Mouse (Mus musculus) CH12.LX (cell line): Measurements from ENCODE around the gene 5830473C10Rik. TPM values are rescaled to one million over a fixed set of nuclear protein-coding genes. Genes with fewer than 3 reads are reported as not detected.
"Not testable (repeated sequence)": the region's sequence is repeated elsewhere in the genome, so short reads cannot be mapped to it uniquely, and the experiment has no call there.

Experiments used
- DNase-seq: peaks from one replicate; pipeline ENCODE4 v3.0.0-alpha.2; 2013; ENCODE audit errors: extremely low read depth
- H3K27ac ChIP-seq: 2 replicates; pipeline ENCODE4 v1.5.1; 2012; ENCODE audit warnings: low read depth, mild to moderate bottlenecking, control low read depth, moderate library complexity; ENCODE audit not compliant: insufficient read depth
- H3K27me3 ChIP-seq: replicated peaks from 2 replicates; pipeline ENCODE3; 2012; ENCODE audit warnings: inconsistent platforms
- H3K36me3 ChIP-seq, 2 experiments: replicated peaks in 1 of 2; 2 replicates each; pipeline versions ENCODE3 to v1.6.1; 2012; ENCODE audit warnings: inconsistent platforms in 1 of 2, low read length in 1 of 2, mild to moderate bottlenecking in 1 of 2, mixed read lengths in 1 of 2, moderate library complexity in 1 of 2; ENCODE audit not compliant: control insufficient read depth in 1 of 2, insufficient read depth in 1 of 2
- H3K4me1 ChIP-seq, 2 experiments: 2 replicates each; pipeline ENCODE4 v1.6.1; 2012; ENCODE audit warnings: inconsistent platforms in 1 of 2, moderate library complexity in 1 of 2; ENCODE audit not compliant: insufficient read depth in 2 of 2, control insufficient read depth in 1 of 2
- H3K4me2 ChIP-seq: 2 replicates; pipeline ENCODE4 v1.6.1; 2012; ENCODE audit warnings: low read depth, mild to moderate bottlenecking, control low read depth; ENCODE audit not compliant: poor library complexity, insufficient read depth, severe bottlenecking
- H3K4me3 ChIP-seq, 3 experiments: fragments of 150-350 bp in 1 of 3; sonication (generic) in 1 of 3; replicated peaks in 1 of 3; 2 replicates each; pipeline versions ENCODE3 to v1.5.1; 2011 to 2012; ENCODE audit warnings: low read depth in 2 of 3, low read length in 2 of 3, mild to moderate bottlenecking in 2 of 3, moderate library complexity in 2 of 3, control low read depth in 1 of 3, improper control_type of control experiment in 1 of 3, inconsistent platforms in 1 of 3, mixed read lengths in 1 of 3; ENCODE audit not compliant: poor library complexity in 1 of 3
- H3K79me2 ChIP-seq: replicated peaks from 2 replicates; pipeline ENCODE4 v1.6.1; 2012; ENCODE audit warnings: mild to moderate bottlenecking, moderate library complexity; ENCODE audit not compliant: control insufficient read depth, poor library complexity, insufficient read depth, severe bottlenecking; ENCODE audit errors: extremely low read depth
- H3K9ac ChIP-seq: 2 replicates; pipeline ENCODE4 v1.6.1; 2012; ENCODE audit warnings: low read depth, mild to moderate bottlenecking, control low read depth, moderate library complexity; ENCODE audit not compliant: insufficient read depth
- H3K9me3 ChIP-seq: replicated peaks from 2 replicates; pipeline ENCODE3; 2012; ENCODE audit warnings: low read length, inconsistent platforms, mixed read lengths
- CHD1 ChIP-seq: IDR thresholded peaks from 2 replicates; pipeline ENCODE4 v1.6.1; 2012; ENCODE audit warnings: low read depth, low read length, improper control_type of control experiment, inconsistent platforms
- ELF1 ChIP-seq: IDR thresholded peaks from 2 replicates; pipeline ENCODE4 v1.6.1; 2014; ENCODE audit warnings: low read depth, mild to moderate bottlenecking, inconsistent platforms, low read length, improper control_type of control experiment
- JUN ChIP-seq: IDR thresholded peaks from 2 replicates; pipeline ENCODE4 v1.6.1; 2011; ENCODE audit warnings: low read depth, mild to moderate bottlenecking, low read length, improper control_type of control experiment, moderate library complexity; ENCODE audit not compliant: insufficient read depth
- KAT2A ChIP-seq: IDR thresholded peaks from 2 replicates; pipeline ENCODE4 v1.6.1; 2012; ENCODE audit warnings: low read length, improper control_type of control experiment, inconsistent platforms; ENCODE audit not compliant: insufficient replicate concordance
- MAFK ChIP-seq: IDR thresholded peaks from 2 replicates; pipeline ENCODE4 v1.6.1; 2011; ENCODE audit warnings: low read length, improper control_type of control experiment; ENCODE audit not compliant: insufficient replicate concordance
- MAX ChIP-seq: IDR thresholded peaks from 2 replicates; pipeline ENCODE4 v1.6.1; 2011; ENCODE audit warnings: low read length, improper control_type of control experiment
- MXI1 ChIP-seq: IDR thresholded peaks from 2 replicates; pipeline ENCODE4 v1.6.1; 2011; ENCODE audit warnings: mild to moderate bottlenecking, low read depth, low read length, improper control_type of control experiment
- MYC ChIP-seq: IDR thresholded peaks from 2 replicates; pipeline ENCODE4 v1.6.1; 2011; ENCODE audit warnings: low read depth, mild to moderate bottlenecking, improper control_type of control experiment, low read length
- NRF1 ChIP-seq: IDR thresholded peaks from 2 replicates; pipeline ENCODE4 v1.6.1; 2014; ENCODE audit warnings: low read depth, mild to moderate bottlenecking, inconsistent platforms, low read length, improper control_type of control experiment, moderate library complexity
- POLR2AphosphoS2 ChIP-seq: IDR thresholded peaks from 2 replicates; pipeline ENCODE4 v1.6.1; 2011; ENCODE audit warnings: low read depth, low read length, improper control_type of control experiment
- SIN3A ChIP-seq: IDR thresholded peaks from 2 replicates; pipeline ENCODE4 v1.6.1; 2012; ENCODE audit warnings: low read length, improper control_type of control experiment, inconsistent platforms
- dilution Hi-C: fragments of 300-500 bp; cut with MboI; formaldehyde crosslinking; loops from 2 replicates; pipeline ENCODE4 v1.14.3; 2020; ENCODE audit warnings: low sequenced_read_pairs; ENCODE audit not compliant: extremely low pct_unique_long_range_greater_than_20kb, extremely low pct_ligation_motif_present
- in situ Hi-C: fragments of 300-500 bp; cut with MboI; formaldehyde crosslinking; loops from 3 replicates; pipeline ENCODE4 v1.14.3; 2019; ENCODE audit warnings: low sequenced_read_pairs, low pct_ligation_motif_present, low pct_unique_long_range_greater_than_20kb, mixed read lengths
- polyA plus RNA-seq: library from polyadenylated mRNA; unstranded; fragments of >175 nt; gene quantifications from 2 replicates; pipeline ENCODE4 v1.2.1, GENCODE M21; 2012; ENCODE audit warnings: low read depth; ENCODE audit not compliant: insufficient read length
- total RNA-seq, 2 experiments: library from RNA; depleted of rRNA; stranded (reverse); fragments of 300-350 nt in 1 of 2; fragments of >200 nt in 1 of 2; gene quantifications; 2 replicates each; pipeline ENCODE4 v1.2.3; 2012 to 2014

5830473C10Rik gene
- total and polyA plus RNA-seq, 3 experiments, result 0.83 to 3.8 (median 2.0) TPM

DNA sequence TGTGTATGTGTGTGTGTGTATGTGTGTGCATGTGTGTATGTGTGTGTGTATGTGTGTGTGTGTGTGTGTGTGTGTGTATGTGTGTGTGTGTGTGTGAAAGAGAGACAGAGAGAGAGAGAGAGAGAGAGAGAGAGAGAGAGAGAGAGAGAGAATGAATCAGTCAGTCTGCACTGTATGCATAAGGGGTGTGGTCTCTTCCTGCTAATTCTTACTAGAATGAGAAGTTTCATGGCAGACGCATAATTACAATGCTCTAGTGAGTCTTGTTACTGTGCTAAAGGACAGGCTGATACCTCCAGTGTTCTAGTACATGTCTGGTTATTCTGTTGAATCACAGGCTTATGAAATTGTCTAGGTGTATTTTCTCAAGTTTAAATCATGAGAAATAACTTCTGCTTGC, 51.8 kb downstream of the 5830473C10Rik start:
- peak; percentile 29 for DNase-seq
- H3K36me3 ChIP-seq, result peaks cover 19 to 52% of the 10 kb centered on the region in 2 experiments
- in situ Hi-C loops, result loop anchor here (25.0 kb wide), 1 partner anchor 400 kb away; the partner anchor contains the start of gene Cox18
- dilution Hi-C loops, H3K9me3 ChIP-seq, H3K9ac ChIP-seq, H3K79me2 ChIP-seq, H3K27me3 ChIP-seq: not testable (repeated sequence)
- peaks cover 19 to 36% of the 10 kb centered on the region in 2 experiments for H3K4me1 ChIP-seq
- peak overlapping the region in 1 of 3 experiments; percentile 46 for H3K4me3 ChIP-seq
- peak overlapping the region; percentile 91 for H3K4me2 ChIP-seq
- 0 out of 2 replicates have a peak, but pooled peaks have one; percentile 9 for TF ChIP-seq SIN3A
- H3K27ac ChIP-seq, result peak overlapping the region; percentile 98

DNA sequence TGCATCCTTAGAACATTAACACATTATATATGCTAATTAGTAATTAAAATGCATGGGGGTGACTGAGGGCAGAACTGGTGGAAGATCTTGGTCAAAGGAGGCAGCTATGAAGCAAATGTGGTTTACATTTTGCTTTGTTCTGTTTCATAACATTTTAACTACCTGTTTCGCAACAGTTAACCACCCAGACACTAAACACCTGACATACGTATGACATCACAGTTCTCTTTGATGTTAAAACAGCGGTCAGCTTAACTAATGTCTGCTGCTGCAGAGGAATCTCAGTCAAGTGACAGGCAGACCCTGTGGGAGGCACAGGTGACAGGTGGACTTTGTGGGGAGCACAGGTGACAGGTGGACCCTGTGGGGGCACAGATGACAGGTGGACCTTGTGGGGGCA, 57.0 kb downstream of the 5830473C10Rik start:
- Histone ChIP-seq H3K79me2 (no peaks in the 10 kb centered on the region), H3K4me2 (no peak overlapping the region), H3K9me3 (peaks cover 8% of the 10 kb centered on the region), H3K27me3 (no peaks in the 10 kb centered on the region), H3K36me3 (peaks cover 17 to 56% of the 10 kb centered on the region in 2 experiments), H3K27ac (no peak overlapping the region), H3K4me3 (no peak overlapping the region), H3K9ac (no peak overlapping the region), H3K4me1 (peaks cover 11 to 31% of the 10 kb centered on the region in 2 experiments)
- dilution Hi-C loops (no loop called here), in situ Hi-C loops (loop anchor here (25.0 kb wide), 1 partner anchor 406 kb away; the partner anchor contains the start of gene Cox18)
- DNase-seq, result no peak
- TF ChIP-seq MYC (no peak), POLR2AphosphoS2 (no peak), JUN (no peak), MXI1 (no peak), KAT2A (no peak), NRF1 (no peak), MAFK (no peak)

GRCm38 (mm10) chr5:90621316-90621715, 60.4 kb downstream of the 5830473C10Rik start:
- Histone ChIP-seq H3K27me3 (no peaks in the 10 kb centered on the region), H3K79me2 (no peaks in the 10 kb centered on the region), H3K9me3 (peaks cover 8% of the 10 kb centered on the region), H3K36me3 (peaks cover 15 to 42% of the 10 kb centered on the region in 2 experiments), H3K27ac (no peak overlapping the region), H3K4me1 (peaks cover 12 to 58% of the 10 kb centered on the region in 2 experiments), H3K4me3 (no peak overlapping the region), H3K9ac (no peak overlapping the region), H3K4me2 (no peak overlapping the region)
- in situ Hi-C loops (loop anchor here (25.0 kb wide), 1 partner anchor 409 kb away; the partner anchor contains the start of gene Cox18), dilution Hi-C loops (no loop called here)
- no peak for DNase-seq
- TF ChIP-seq ELF1, result no peak
- no peak for TF ChIP-seq CHD1
- TF ChIP-seq MXI1, result no peak
- no peak for TF ChIP-seq MAX
